Mouse (Mus musculus): Measurements from ENCODE around the gene Trim62.
A peak's percentile ranks its signal among the peaks of the same experiment; 100 is the strongest.

The Trim62 gene

GRCm38 (mm10) chr4:128886571-128886970 is 3.2 kb downstream of the Trim62 start:
- no peak for DNase-seq

- no peak for DNase-seq
These were observed 3.6 kb downstream of the Trim62 start for GRCm38 (mm10) chr4:128887026-128887425.

- DNase-seq = no peak
These were observed 4.3 kb downstream of the Trim62 start for GRCm38 (mm10) chr4:128887641-128888091.

DNA sequence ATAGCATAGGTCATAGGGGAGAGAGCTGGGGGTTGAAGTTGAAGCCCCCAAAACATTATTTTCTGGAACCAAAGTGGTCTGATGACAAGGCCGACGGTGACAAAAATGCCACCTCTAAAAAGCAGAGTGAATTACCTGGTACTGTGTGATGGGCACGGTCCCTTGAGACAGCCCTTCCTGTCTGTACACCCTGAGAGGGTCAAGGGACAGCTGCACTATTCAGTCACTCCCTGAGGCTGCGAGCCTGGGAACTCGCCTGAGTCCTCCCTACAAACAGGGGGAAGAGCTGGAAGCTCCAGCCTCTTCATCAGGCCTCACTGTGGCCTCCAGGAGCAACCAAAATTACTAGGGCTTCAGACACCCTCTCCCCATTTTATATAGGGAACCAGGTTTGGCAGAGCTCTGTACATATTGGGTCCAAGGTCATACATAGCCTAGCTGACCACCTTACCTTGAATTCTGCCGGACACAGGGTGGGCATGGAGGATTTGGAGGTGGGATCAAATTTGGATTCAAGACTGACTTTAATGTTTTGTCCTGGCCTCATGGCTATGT is 5.1 kb downstream of the Trim62 start:
- no peak for DNase-seq

- DNase-seq = no peak
These were observed 6.6 kb downstream of the Trim62 start for GRCm38 (mm10) chr4:128889752-128890630.

GRCm38 (mm10) chr4:128891157-128891556 is 7.8 kb downstream of the Trim62 start:
- no peak for DNase-seq

GRCm38 (mm10) chr4:128891746-128892145 is 8.4 kb downstream of the Trim62 start:
- DNase-seq = no peak

- no peak for DNase-seq
These were observed 8.8 kb downstream of the Trim62 start for GRCm38 (mm10) chr4:128892188-128892587.

DNA sequence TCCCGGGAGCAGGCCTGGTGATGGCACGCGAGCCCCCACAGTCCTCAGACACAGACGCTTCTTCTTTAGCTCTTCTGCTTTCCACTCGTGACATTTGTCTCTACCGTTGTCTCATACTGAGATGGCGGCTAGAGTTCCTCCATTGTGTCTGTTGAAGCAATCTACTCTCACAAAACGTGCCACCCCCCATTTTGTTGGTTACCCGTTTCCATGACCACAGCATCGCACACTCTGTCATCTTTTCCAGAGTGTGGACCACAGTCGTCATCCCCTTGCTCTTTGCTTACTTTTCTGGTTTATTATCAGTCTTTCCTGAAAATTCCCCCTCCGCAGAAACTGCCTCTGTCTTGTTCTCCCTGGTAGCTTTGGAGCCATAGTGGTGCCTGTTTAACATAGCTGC is 10.7 kb downstream of the Trim62 start:
- no peak for DNase-seq

DNA sequence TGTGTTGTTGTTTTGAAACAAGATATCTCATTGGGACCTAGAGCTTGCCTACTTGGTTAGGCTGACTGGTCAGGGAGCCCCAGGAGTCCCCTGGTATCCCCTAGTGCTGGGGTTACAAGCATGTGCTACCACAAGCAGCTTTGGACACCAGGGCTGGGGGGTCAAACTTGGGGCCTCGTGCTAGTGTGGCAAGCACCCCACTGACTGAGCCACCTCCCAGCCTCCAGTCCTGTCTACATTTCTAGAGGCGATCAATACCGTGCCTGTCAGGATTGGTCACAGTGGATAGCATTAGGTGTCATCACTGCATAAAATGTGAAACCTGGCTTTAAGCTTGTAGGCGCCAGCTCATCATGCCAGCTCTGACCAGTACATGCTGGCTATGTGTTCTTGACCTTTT is 12.5 kb downstream of the Trim62 start:
- DNase-seq = no peak

DNA sequence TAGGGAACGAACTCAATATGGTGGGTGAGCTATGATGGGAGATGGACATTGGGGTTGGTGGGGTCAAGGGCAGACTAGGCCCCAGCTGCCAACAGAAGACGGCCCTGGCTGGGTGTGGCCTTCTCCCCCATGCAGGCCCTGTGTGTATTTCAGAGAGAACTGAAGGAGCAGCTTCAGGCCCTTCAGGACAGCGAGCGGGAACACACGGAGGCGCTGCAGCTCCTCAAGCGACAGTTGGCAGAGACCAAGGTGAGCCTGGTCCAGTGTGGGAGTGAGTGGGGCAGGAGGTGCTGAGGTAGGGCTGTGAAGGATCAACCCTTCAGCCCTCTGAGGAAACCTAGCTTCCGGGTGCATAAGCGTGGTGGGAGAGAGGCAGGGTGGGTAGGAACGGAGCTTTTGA is 13.3 kb downstream of the Trim62 start:
- no peak for DNase-seq

GRCm38 (mm10) chr4:128897911-128898421 is 14.6 kb downstream of the Trim62 start:
- no peak for DNase-seq

DNA sequence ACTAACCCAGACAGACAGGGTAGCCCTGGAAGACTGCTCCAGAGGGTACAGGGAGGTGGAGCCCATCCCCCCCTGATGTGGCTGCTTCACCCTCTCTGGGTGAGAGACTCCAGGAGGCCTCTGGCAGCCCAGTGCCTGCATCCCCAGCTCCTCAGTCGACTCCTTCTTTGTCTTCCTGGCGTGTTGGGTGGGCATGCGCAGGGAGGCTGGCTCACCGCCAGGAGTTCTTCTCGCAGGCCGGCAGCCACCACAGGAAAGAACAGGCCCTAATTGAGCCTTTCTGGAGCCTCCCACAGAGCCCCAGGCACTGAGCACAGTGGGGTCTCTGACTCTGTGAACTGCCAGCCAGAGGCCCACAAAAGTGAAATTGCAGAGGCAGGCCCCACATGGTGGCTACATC is 16.0 kb downstream of the Trim62 start:
- no peak for DNase-seq

- DNase-seq = no peak
These were observed 17.1 kb downstream of the Trim62 start for GRCm38 (mm10) chr4:128900484-128900883.

DNA sequence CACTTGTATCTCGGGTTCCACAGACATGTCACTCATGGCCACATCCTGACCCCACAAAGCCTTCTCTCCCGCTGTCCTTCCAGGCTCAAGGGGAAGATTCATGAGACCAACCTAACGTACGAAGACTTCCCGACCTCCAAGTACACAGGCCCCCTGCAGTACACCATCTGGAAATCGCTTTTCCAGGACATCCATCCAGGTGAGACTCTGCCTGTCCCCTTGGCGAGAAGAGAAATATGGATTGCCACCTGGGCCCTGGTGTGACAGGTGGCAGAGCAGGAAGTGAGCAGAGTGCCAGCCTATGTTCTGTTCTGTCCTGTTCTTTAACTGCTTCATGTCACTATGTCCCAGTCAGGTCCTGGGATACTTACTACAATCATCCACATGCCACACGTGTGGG is 19.0 kb downstream of the Trim62 start:
- no peak for DNase-seq

GRCm38 (mm10) chr4:128904035-128904800 is 20.8 kb downstream of the Trim62 start:
- no peak for DNase-seq

GRCm38 (mm10) chr4:128905251-128905650 is 21.9 kb downstream of the Trim62 start:
- DNase-seq = no peak

DNA sequence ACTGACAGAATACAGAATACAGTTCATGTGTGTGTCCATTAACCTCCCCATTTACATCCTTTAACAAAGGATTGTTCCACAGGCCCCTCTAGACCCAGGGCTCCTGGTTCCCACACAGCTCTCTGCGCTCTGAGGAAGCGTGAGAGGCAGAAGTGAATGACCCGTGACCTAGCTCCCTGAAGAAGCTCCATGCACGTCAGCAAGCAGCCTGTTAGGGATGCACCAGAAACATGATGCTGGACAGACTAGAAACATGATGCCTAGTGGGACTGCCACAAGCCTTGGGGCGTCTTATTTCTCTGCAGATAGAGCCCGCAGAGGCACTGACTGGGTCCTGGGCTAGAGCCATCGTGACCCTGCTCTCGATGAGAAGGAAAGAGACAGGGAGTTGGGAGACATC is 23.4 kb downstream of the Trim62 start:
- no peak for DNase-seq

GRCm38 (mm10) chr4:128907238-128907968 is 24.0 kb downstream of the Trim62 start:
- DNase-seq = no peak

GRCm38 (mm10) chr4:128908586-128909377 is 25.4 kb downstream of the Trim62 start:
- peak; percentile 25 for DNase-seq

GRCm38 (mm10) chr4:128909378-128909831 is 26.0 kb downstream of the Trim62 start:
- DNase-seq = no peak

All from thymus, postnatal 25 days (tissue).